Mouse (Mus musculus) 3T3-L1 (cell line): ENCODE measurements around the gene Tex45.

Source experiments
- DNase-seq: peaks from one replicate; pipeline ENCODE4 v3.0.0-alpha.2; 2015; ENCODE audit warnings: low read depth, low spot score

The Tex45 gene

DNA sequence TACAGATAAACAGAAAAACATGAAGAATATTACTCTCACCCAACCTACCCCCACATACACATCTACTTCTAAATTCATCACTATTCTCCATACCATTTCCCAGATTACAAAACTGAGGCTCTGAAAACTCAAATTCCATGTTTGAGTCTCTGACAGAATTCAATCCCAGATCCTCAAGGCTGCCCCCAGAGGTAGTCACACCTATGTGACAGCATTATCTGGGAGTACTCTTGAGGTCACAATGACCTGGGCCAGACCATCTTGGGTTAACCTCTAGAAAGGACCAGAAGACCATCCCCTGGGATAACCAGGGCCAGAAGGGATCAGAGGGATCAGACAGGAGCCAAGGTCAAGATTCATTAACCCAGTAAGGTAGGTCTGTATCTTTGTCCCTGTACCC lies at the start of gene Tex45:
TSS of gene Tex45 (plus strand) at position 301 of the 400 bp plus-strand sequence.
- DNase-seq: no peak

DNA sequence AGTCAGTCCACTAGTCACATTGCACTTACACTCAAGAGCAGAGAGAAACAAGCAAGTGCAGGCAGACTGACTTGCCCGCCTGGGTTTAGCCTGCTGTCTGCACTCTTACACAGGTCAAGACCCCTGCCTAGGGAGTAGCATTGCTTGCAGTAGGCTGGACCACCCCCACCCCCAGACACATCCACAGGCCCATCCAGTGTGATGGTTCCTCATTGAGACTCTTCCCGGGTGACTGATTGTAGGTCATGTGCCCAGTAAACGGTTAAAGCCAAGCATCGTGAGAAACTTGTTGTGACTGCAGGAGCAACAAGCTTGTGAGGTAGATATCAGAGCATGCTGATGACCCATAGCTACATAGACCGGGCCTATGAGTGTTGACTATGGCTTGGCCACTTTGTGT lies 49.2 kb upstream of the Tex45 start:
- no peak for DNase-seq

- no peak for DNase-seq
Observed at GRCm38 (mm10) chr8:3425217-3425616, 45.4 kb upstream of the Tex45 start.

GRCm38 (mm10) chr8:3426211-3426610 lies 44.5 kb upstream of the Tex45 start:
- DNase-seq: no peak

- peak; percentile 44 for DNase-seq
Observed at GRCm38 (mm10) chr8:3428426-3428825, 42.2 kb upstream of the Tex45 start.

DNA sequence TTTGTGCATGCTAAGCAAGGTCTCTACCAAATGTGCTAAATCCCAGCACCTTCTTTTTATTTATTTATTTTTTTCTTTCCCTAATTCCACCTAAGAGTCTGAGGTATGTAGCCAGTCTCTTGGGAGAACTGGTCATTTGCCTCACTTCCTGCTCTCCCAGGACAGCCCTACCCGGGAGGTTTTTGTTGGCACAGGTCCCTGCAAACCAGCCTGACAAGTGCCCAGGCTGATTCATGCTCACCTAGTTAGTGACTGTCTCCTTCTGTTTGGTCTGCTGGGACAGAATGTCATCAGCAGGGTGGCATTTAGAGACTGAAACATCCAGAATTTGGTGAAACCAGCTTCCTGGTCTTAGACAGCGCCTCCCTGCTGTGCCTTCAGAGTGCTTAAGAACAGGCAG lies 40.7 kb upstream of the Tex45 start:
- peak; percentile 94 for DNase-seq

DNA sequence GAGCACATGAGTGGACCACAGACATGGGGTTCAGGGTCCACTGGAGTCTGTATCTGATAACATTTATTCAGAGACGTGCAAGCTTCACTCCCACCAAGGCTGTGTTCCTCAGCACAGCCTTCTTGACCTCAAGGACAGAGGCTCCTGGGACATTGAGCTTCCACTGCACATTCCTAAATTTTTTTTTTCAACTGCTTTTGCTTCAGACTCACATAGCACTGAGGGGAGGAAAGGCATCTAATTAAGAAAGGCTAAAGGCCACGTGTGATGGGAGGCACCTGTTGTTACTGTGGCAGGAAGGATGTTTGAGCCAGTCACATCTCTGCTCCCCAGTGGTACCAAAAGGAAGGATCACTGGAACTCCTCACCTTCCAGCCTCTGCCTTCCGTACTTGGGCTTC lies 39.5 kb upstream of the Tex45 start:
- DNase-seq: no peak

- no peak for DNase-seq
Observed at GRCm38 (mm10) chr8:3436492-3436891, 34.2 kb upstream of the Tex45 start.

GRCm38 (mm10) chr8:3439510-3439909 lies 31.2 kb upstream of the Tex45 start:
- DNase-seq: no peak

- DNase-seq: no peak
Observed at GRCm38 (mm10) chr8:3449226-3449625, 21.4 kb upstream of the Tex45 start.

GRCm38 (mm10) chr8:3450670-3451069 lies 20.0 kb upstream of the Tex45 start:
- DNase-seq: peak; percentile 75

- no peak for DNase-seq
Observed at GRCm38 (mm10) chr8:3451992-3452391, 18.7 kb upstream of the Tex45 start.

GRCm38 (mm10) chr8:3463248-3463647 lies 7.4 kb upstream of the Tex45 start:
- DNase-seq: no peak

DNA sequence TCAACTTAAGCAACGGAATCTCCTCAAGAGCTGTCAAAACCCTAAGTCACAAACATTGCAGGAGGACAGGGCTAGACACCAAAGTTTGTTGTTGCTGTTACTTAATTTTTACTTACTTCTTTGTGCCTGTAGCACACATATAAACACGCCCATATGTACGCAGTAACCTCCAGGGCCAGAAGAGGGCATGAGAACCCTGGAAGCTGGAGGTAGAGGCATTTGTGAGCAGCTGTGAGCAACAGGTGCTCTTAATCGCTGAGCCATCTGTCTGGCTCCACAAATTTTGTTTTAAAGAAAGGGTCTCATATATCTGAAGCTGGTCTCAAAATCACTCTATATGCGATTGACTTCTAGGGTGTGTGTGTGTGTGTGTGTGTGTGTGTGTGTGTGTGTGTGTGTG lies 6.4 kb upstream of the Tex45 start:
- DNase-seq: peak; percentile 79

- DNase-seq: peak; percentile 100
Observed at GRCm38 (mm10) chr8:3467006-3467885, 3.4 kb upstream of the Tex45 start, which contains the start of gene Pex11g. TSS of gene Pex11g (minus strand) at chr8:3467680.

GRCm38 (mm10) chr8:3467886-3468545 lies 2.6 kb upstream of the Tex45 start:
- peak; percentile 24 for DNase-seq

DNA sequence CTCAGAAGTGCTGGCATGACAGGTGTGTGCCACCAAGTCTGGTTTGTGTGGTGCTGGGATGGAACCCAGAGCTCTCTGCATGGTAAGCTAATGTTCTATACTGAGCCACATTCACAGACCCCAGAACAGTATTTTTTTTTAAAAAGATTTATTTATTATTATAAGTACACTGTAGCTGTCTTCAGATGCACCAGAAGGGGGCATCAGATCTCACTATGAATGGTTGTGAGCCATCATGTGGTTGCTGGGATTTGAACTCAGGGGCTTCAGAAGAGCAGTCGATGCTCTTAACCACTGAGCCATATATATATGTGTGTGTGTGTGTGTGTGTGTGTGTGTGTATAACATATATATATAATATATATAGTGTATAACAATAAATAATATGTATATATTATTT lies 1.8 kb upstream of the Tex45 start:
- DNase-seq: peak; percentile 59

- no peak for DNase-seq
Observed at GRCm38 (mm10) chr8:3475715-3476429, 5.2 kb downstream of the Tex45 start.

GRCm38 (mm10) chr8:3480221-3480785 lies 9.6 kb downstream of the Tex45 start:
- no peak for DNase-seq

DNA sequence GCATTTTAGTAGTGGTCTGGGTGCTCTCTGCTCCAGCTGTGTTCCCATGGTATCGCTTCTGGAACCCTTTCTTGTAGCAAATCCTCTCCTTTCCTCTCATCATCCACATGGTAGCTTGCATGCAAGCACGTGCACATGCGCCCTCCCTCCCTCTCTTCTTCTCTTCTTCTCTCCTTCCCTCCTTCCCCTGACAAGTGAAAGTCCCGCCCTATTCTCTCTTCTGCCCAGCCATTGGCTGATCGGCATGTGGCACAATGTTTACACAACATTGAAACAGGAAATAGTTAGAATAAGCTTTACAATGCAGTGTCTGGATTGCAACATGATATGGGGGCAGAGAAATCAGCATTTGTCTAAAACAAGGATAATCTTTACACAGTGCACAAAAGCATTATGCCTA lies 10.9 kb downstream of the Tex45 start:
- peak; percentile 42 for DNase-seq

DNA sequence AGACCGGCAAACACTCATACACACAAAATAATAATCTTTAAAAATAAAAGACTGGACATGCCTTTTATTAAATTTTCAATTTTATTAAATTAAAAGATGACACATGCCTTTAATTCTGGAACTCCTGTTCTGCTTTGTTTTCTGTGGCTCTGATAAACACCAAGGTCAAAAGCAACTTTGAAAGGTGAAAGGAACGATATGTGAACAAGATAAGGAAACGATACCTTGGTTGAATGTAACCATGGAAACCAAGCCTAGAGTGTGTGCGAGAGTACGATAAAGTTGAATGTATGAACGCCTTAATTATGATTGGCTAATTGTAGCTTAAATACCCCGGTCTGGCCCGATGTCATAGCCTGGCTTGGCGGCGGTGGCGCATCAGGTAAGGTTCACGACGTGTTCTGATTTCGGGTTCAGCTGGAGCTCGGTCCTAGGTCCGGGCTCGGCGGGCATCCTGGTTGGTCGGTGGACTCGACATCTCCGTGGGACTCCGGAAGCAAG lies 11.6 kb downstream of the Tex45 start:
- DNase-seq: no peak

DNA sequence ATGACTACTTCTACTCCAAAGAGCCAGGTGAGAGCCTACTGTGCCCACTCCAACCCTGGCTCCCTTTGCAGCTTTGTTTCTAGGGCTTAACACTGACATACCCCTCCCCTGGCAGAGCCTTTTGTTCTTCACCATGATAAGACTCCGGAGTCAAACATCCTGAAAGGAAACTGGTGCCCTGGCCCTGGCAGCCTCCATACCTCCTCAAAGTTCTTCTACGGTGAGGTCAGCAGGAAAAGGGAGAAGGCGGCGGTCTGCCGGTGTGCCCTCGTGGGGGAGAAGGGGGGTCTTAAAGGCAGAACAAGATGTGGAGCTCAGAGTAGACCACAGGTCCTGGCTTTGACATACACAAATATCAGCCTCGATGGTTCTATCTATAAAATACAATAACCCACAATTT lies 12.9 kb downstream of the Tex45 start:
- DNase-seq: no peak
